Mouse (Mus musculus) liver, adult 2 months (tissue): ENCODE measurements around the gene Gm42906. TPM values are rescaled to one million over a fixed set of nuclear protein-coding genes. Genes with fewer than 3 reads are reported as not detected.

Experiments
- DNase-seq: peaks from one replicate; pipeline ENCODE4 v3.0.0-alpha.2; 2011; ENCODE audit warnings: low read depth, low spot score; ENCODE audit errors: extremely low read depth
- H3K27ac ChIP-seq: fragments of 200-500 bp; replicated peaks from 2 replicates; pipeline ENCODE4 v1.5.1; 2012; ENCODE audit warnings: low read depth, mild to moderate bottlenecking, control low read depth, inconsistent platforms, low read length; ENCODE audit not compliant: insufficient read depth
- H3K27me3 ChIP-seq: fragments of 200-500 bp; 2 replicates; pipeline ENCODE4 v1.6.1; 2012; ENCODE audit warnings: mild to moderate bottlenecking, moderate library complexity, low read length, inconsistent platforms; ENCODE audit not compliant: control insufficient read depth, insufficient read depth
- H3K36me3 ChIP-seq: fragments of 200-500 bp; 2 replicates; pipeline ENCODE4 v1.6.1; 2012; ENCODE audit warnings: low read length, inconsistent platforms; ENCODE audit not compliant: control insufficient read depth, insufficient read depth
- H3K4me1 ChIP-seq: fragments of 200-500 bp; 2 replicates; pipeline ENCODE4 v1.6.1; 2011; ENCODE audit warnings: low read length; ENCODE audit not compliant: control insufficient read depth, insufficient read depth
- H3K4me3 ChIP-seq: fragments of 200-500 bp; 2 replicates; pipeline ENCODE4 v1.5.1; 2011; ENCODE audit warnings: low read depth, mild to moderate bottlenecking, control low read depth, low read length, moderate library complexity; ENCODE audit not compliant: insufficient read depth
- H3K79me2 ChIP-seq: fragments of 200-500 bp; 2 replicates; pipeline ENCODE4 v1.6.1; 2012; ENCODE audit warnings: inconsistent platforms, mild to moderate bottlenecking, low read length, moderate library complexity; ENCODE audit not compliant: control insufficient read depth, insufficient read depth
- H3K9ac ChIP-seq: fragments of 200-500 bp; 2 replicates; pipeline ENCODE4 v1.6.1; 2012; ENCODE audit warnings: low read depth, mild to moderate bottlenecking, control low read depth, inconsistent platforms, low read length
- CTCF ChIP-seq: fragments of 200-500 bp; IDR thresholded peaks from 2 replicates; pipeline ENCODE4 v1.5.1; 2011; ENCODE audit warnings: low read depth, low read length, control low read depth
- POLR2A ChIP-seq: fragments of 200-500 bp; IDR thresholded peaks from 2 replicates; pipeline ENCODE4 v1.6.1; 2011; ENCODE audit warnings: low read length, control low read depth; ENCODE audit not compliant: insufficient read depth; ENCODE audit errors: extremely low read depth
- WGBS: fragments of 180-500 bp; shearing (Covaris S2); methylation state at CpG from one replicate; pipeline ENCODE4 v1.1.7; 2018; 5-methylcytosine and 5-hydroxymethylcytosine counted together
- polyA plus RNA-seq: library from polyadenylated mRNA; depleted of rRNA; stranded (reverse); fragments of >200 nt; gene quantifications from 2 replicates; pipeline ENCODE4 v1.2.3, GENCODE M21; 2012
- total RNA-seq: library from RNA; depleted of rRNA; stranded (reverse); fragments of >200 nt; gene quantifications from 2 replicates; pipeline ENCODE4 v1.2.3, GENCODE M21; 2014

Gm42906 gene
- total and polyA plus RNA-seq, 2 experiments: not detected

DNA sequence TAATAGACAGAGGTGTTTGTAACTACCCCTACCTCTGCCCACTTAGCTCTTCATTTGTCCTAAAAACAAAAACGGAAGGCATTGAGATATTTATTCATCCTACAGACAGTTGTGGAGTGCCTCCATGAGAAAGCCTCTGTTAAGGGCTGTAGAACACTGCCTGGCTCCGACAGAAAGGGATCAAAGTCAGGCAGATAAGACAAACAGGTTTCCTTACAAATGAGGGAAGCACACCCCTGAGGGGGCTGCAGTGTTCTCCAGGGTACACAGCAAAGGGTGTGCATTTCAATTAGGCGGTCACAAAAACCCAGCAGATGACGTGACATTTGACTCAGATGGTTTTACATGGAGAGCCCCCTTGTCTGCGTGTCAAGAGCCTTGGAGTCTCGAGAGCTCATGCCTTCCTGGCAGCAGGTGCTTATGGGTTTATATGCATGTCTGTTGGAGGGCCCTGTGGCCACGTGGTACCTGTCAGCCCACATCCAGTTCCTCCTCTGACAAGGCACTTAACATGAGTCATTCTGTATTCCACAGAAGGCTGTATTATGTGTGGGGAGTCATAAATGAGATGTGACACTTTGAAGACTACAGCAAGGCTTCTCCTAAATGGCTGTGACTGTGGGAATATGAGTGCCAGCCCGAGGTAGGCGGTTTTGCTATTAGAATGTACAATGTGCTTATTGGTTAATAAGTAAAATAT is 323.5 kb downstream of the Gm42906 start:
- no peak for DNase-seq
- H3K27me3 ChIP-seq: no peaks in the 10 kb centered on the region
- no peak overlapping the region for H3K4me3 ChIP-seq
- H3K9ac ChIP-seq: no peak overlapping the region
- TF ChIP-seq CTCF (no peak), POLR2A (no peak)
- no peak overlapping the region for H3K27ac ChIP-seq
- no peaks in the 10 kb centered on the region for H3K36me3 ChIP-seq
- H3K4me1 ChIP-seq: peaks cover 14% of the 10 kb centered on the region
- peaks cover 38% of the 10 kb centered on the region for H3K79me2 ChIP-seq
- 60% methylated on average over 9 of the region's 9 CpGs for WGBS

DNA sequence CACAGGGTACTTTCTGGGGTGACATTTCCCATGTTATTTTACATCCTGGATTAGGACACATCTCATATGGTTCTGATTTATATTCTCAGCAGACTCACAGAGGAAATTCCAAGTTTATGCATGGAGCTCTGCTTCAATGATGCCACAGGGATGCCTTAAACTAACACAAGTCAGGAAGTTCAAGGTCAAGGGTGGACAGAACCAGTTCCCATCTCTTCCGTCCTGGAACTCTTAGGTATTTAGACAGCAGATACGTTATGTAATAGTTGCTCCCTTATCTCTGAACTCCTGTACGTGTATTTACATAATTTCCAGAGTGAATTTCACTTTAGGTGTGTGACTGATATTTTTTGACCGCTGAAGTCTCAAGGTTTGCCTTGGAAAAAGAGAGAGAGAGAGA is 324.7 kb downstream of the Gm42906 start:
- Histone ChIP-seq H3K4me1 (peaks cover 16% of the 10 kb centered on the region), H3K4me3 (no peak overlapping the region), H3K9ac (no peak overlapping the region), H3K27me3 (no peaks in the 10 kb centered on the region), H3K27ac (no peak overlapping the region), H3K36me3 (no peaks in the 10 kb centered on the region), H3K79me2 (peaks cover 37% of the 10 kb centered on the region)
- no peak for TF ChIP-seq POLR2A
- no peak for TF ChIP-seq CTCF
- DNase-seq: peak; percentile 58
- 6% methylated on average over 4 of the region's 4 CpGs for WGBS

DNA sequence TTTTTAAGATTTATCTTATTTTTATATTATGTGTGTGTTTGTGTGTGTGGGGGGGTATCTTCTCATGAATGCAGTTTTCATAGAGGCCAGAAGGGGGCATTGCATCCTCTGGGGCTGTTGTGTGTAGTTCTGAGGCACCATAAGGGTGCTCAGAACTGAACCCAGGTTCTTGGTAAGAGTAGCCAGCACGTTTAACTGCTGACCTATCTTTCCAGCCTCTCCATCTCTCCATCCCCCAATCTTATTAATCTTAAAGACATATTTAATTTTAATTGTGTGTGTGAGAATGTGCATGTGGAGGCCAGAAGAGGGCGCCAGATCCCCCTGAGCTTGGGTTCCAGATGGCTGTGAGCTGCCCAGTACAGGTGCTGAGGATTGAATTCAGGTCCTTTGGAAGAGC is 325.7 kb downstream of the Gm42906 start:
- Histone ChIP-seq H3K79me2 (peaks cover 30% of the 10 kb centered on the region; the same call in 1 of the 2 replicates), H3K27ac (no peak overlapping the region), H3K27me3 (no peaks in the 10 kb centered on the region), H3K9ac (no peak overlapping the region), H3K4me1 (peaks cover 24% of the 10 kb centered on the region), H3K36me3 (no peaks in the 10 kb centered on the region), H3K4me3 (no peak overlapping the region)
- no peak for DNase-seq
- TF ChIP-seq POLR2A: no peak
- TF ChIP-seq CTCF: peak; percentile 42; the same call in 1 of the 2 replicates
- 61% methylated on average over 2 of the region's 2 CpGs for WGBS

DNA sequence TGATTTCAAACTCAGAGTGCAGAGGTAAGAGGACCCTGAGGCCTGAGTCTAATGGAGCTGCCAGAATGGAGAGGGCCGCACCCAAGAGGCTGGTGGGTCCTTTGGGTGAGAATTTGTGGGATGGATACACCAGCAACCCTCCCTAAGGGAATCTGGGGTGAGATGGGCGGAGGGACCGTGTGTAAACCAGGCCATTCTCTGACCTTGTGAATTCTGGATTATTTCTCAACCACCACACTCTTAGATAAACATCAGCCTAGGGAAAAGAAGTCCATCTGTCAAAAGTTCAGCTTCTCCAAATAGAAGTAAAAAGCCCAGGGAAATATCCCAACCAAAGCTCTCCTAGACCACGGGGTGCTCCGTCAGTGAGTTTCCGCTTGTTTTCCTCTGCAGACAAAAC is 332.0 kb downstream of the Gm42906 start:
- peaks cover 23% of the 10 kb centered on the region for H3K4me1 ChIP-seq
- WGBS: 27% methylated on average over 6 of the region's 6 CpGs
- H3K36me3 ChIP-seq: peaks cover 11% of the 10 kb centered on the region
- no peak overlapping the region for H3K9ac ChIP-seq
- H3K27me3 ChIP-seq: no peaks in the 10 kb centered on the region
- DNase-seq: peak; percentile 95
- no peak overlapping the region for H3K4me3 ChIP-seq
- TF ChIP-seq CTCF (no peak), POLR2A (no peak)
- peaks cover 17% of the 10 kb centered on the region; the same call in 1 of the 2 replicates for H3K79me2 ChIP-seq
- H3K27ac ChIP-seq: peak overlapping the region; percentile 72

DNA sequence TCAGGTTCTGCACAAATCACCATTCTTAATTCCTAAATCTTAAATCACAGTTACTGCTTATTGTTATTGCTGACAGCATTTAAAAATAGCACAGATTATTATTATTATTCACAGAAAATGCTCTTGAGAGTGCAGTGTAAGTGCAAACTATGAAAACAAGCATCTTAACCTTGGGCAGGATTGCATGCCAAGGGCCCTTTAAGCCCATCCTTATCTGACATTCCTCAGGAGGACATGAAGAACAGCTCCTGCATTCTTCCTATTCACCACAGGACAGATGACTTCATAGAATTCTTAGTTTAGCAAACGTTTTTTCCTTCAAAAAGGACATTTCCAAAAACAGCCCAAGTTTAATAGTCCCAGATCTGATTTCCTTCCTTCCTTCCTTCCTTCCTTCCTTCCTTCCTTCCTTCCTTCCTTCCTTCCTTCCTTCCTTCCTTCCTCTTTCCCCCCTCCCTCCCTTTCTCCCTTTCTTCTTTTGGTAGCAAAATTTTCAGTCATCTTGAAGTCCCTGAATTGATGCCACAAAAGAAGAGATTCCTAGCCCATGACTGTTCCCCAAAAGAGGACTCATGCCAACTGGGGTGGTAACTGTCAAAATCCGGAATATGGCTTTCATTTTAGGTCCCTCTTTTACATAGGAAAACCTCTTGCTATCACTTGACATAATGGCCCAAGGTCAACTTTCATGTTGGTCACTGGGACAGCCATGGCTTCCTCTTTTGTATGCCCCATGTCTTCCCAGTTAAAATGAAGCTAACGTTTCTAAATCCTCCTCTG is 334.9 kb downstream of the Gm42906 start:
- 76% methylated on average over 3 of the region's 3 CpGs for WGBS
- Histone ChIP-seq H3K4me1 (peaks cover 24% of the 10 kb centered on the region), H3K27me3 (no peaks in the 10 kb centered on the region)

DNA sequence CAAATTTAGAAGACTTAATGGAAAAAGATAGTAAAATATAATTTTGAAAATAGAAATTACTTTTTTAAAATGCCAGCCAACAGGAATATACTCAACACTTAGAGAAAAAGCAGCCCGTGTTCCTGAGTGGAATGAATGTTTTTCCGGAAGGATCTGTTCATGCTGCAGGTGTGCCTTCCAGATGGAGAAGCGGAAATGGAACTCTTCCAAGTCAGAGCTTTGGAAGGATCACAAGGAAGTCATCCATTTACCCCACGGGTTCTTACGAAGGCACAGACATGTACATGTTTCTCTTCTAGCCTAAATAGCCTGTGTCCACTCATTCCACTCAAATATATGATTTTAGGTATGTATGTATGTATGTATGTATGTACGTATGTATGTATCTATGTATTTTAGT is 337.0 kb downstream of the Gm42906 start:
- Histone ChIP-seq H3K79me2 (peaks cover 26% of the 10 kb centered on the region; the same call in 1 of the 2 replicates), H3K4me3 (no peak overlapping the region), H3K9ac (no peak overlapping the region), H3K27me3 (no peaks in the 10 kb centered on the region), H3K27ac (no peak overlapping the region), H3K36me3 (peaks cover 14% of the 10 kb centered on the region), H3K4me1 (peaks cover 24% of the 10 kb centered on the region)
- no peak for DNase-seq
- TF ChIP-seq POLR2A (no peak), CTCF (no peak)
- WGBS: 92% methylated on average over 6 of the region's 6 CpGs

More for the DNA sequence above, 334.9 kb downstream of the Gm42906 start:
- no peak for DNase-seq
- Histone ChIP-seq H3K36me3 (peaks cover 14% of the 10 kb centered on the region), H3K79me2 (peaks cover 19% of the 10 kb centered on the region; the same call in 1 of the 2 replicates), H3K9ac (no peak overlapping the region), H3K4me3 (no peak overlapping the region), H3K27ac (no peak overlapping the region)
- TF ChIP-seq POLR2A (no peak), CTCF (no peak)
